In genomic region chr17:65597857-65598486, GRCm38 (mm10) we compare ENCODE assay signal across 30 mouse cellular contexts. TPM values are rescaled to one million over a fixed set of nuclear protein-coding genes. Genes with fewer than 3 reads are reported as not detected.
DNase-seq lines count a peak whose midpoint lies in the region; ATAC-seq and TF ChIP-seq lines count a peak whose summit lies in the region.
"Had no signal": no experiment of that assay in that cellular context is flagged by ENCODE, and none has a peak within 500 bp of the region (broad histone marks: within the 10 kb centered on the region; RNA-seq: fewer than 3 reads in every experiment).

No protein-coding gene starts in this region.

- H3K4me3 ChIP-seq in embryonic facial prominence, embryonic 11.5 days (ENCODE audit: low read depth, low read length) = no peak overlapping the region
- H3K4me3 ChIP-seq in embryonic facial prominence, embryonic 10.5 days = no peak overlapping the region
- no peak overlapping the region for H3K4me3 ChIP-seq in heart, embryonic 15.5 days
- no peak overlapping the region for H3K4me3 ChIP-seq in cortical plate, adult 2 months (ENCODE audit: insufficient read depth, low read length)
- no peak overlapping the region for H3K4me3 ChIP-seq in liver, embryonic 14.5 days (ENCODE audit: insufficient read depth in 1 of 2, low read depth in 2 of 2, low read length in 2 of 2)
- H3K4me3 ChIP-seq in midbrain, embryonic 15.5 days = no peak overlapping the region
- H3K4me3 ChIP-seq: forebrain, embryonic 10.5 days; hindbrain, embryonic 10.5 days; limb, embryonic 10.5 days had no signal

- no peaks in the 10 kb centered on the region for H3K4me1 ChIP-seq in embryonic facial prominence, embryonic 11.5 days (ENCODE audit: control insufficient read depth, insufficient read depth, low read length)
- H3K4me1 ChIP-seq in embryonic facial prominence, embryonic 10.5 days = 0 out of 2 replicates have a peak, but pooled peaks cover 2% of the 10 kb centered on the region
- H3K4me1 ChIP-seq in heart, embryonic 15.5 days (replicated peaks) = peaks cover 19% of the 10 kb centered on the region
- peaks cover 8% of the 10 kb centered on the region for H3K4me1 ChIP-seq in cortical plate, adult 2 months (ENCODE audit: control insufficient read depth, insufficient read depth, low read length)
- H3K4me1 ChIP-seq in liver, embryonic 14.5 days (replicated peaks; ENCODE audit: control insufficient read depth in 2 of 2, insufficient read depth in 2 of 2, low read length in 1 of 2) = peaks cover 10 to 15% of the 10 kb centered on the region in 2 experiments
- H3K4me1 ChIP-seq in midbrain, embryonic 15.5 days = peaks cover 16% of the 10 kb centered on the region
- H3K4me1 ChIP-seq: hindbrain, embryonic 10.5 days had no signal

- no peak for TF ChIP-seq EP300 in liver, embryonic 14.5 days (IDR thresholded peaks at IDR 0.05; ENCODE audit: low read depth)

- 84% methylated on average over 3 of the region's 3 CpGs for WGBS in embryonic facial prominence, embryonic 11.5 days
- 91% methylated on average over 3 of the region's 3 CpGs for WGBS in embryonic facial prominence, embryonic 10.5 days
- WGBS in heart, embryonic 15.5 days = 58% methylated on average over 3 of the region's 3 CpGs
- 61% methylated on average over 3 of the region's 3 CpGs for WGBS in liver, embryonic 14.5 days (ENCODE audit: insufficient replicate concordance)
- WGBS in midbrain, embryonic 15.5 days = 90% methylated on average over 3 of the region's 3 CpGs

- no peaks in the 10 kb centered on the region for H3K9me3 ChIP-seq in embryonic facial prominence, embryonic 11.5 days (replicated peaks; ENCODE audit: control insufficient read depth, low read length)
- no peaks in the 10 kb centered on the region for H3K9me3 ChIP-seq in embryonic facial prominence, embryonic 10.5 days
- H3K9me3 ChIP-seq in heart, embryonic 15.5 days (replicated peaks) = no peaks in the 10 kb centered on the region
- H3K9me3 ChIP-seq in liver, embryonic 14.5 days (ENCODE audit: control insufficient read depth, low read length) = no peaks in the 10 kb centered on the region
- no peaks in the 10 kb centered on the region for H3K9me3 ChIP-seq in midbrain, embryonic 15.5 days
- H3K9me3 ChIP-seq: forebrain, embryonic 10.5 days; hindbrain, embryonic 10.5 days; limb, embryonic 10.5 days had no signal

- intact Hi-C loops in heart, postnatal 25 days (cut with DNase I) = no loop called here

- no peaks in the 10 kb centered on the region for H3K27me3 ChIP-seq in embryonic facial prominence, embryonic 11.5 days (ENCODE audit: control insufficient read depth, insufficient read depth, low read length)
- H3K27me3 ChIP-seq in embryonic facial prominence, embryonic 10.5 days (replicated peaks; ENCODE audit: low read depth, poor library complexity, severe bottlenecking) = no peaks in the 10 kb centered on the region
- H3K27me3 ChIP-seq in heart, embryonic 15.5 days = no peaks in the 10 kb centered on the region
- no peaks in the 10 kb centered on the region for H3K27me3 ChIP-seq in liver, embryonic 14.5 days (ENCODE audit: control insufficient read depth, insufficient read depth, low read length)
- H3K27me3 ChIP-seq in midbrain, embryonic 15.5 days (replicated peaks) = no peaks in the 10 kb centered on the region

- TF ChIP-seq POLR2A in cortical plate, adult 2 months (IDR thresholded peaks at IDR 0.05; ENCODE audit: extremely low read depth, insufficient read depth, low read length) = no peak

- no peaks in the 10 kb centered on the region for H3K36me3 ChIP-seq in embryonic facial prominence, embryonic 11.5 days (replicated peaks; ENCODE audit: control insufficient read depth, insufficient read depth, low read depth, low read length)
- H3K36me3 ChIP-seq in embryonic facial prominence, embryonic 10.5 days (replicated peaks) = peaks cover 9% of the 10 kb centered on the region
- peaks cover under 1% of the 10 kb centered on the region; the same call in 1 of the 2 replicates for H3K36me3 ChIP-seq in heart, embryonic 15.5 days
- peaks cover under 1% of the 10 kb centered on the region for H3K36me3 ChIP-seq in liver, embryonic 14.5 days (replicated peaks; ENCODE audit: control insufficient read depth, insufficient read depth, low read depth)
- no peaks in the 10 kb centered on the region for H3K36me3 ChIP-seq in midbrain, embryonic 15.5 days (replicated peaks)

- no peak overlapping the region for H3K4me2 ChIP-seq in embryonic facial prominence, embryonic 11.5 days (ENCODE audit: low read depth, low read length)
- H3K4me2 ChIP-seq in heart, embryonic 15.5 days = 0 out of 2 replicates have a peak overlapping the region, but pooled peaks have one; percentile 10
- no peak overlapping the region for H3K4me2 ChIP-seq in liver, embryonic 14.5 days (ENCODE audit: low read depth)
- H3K4me2 ChIP-seq in midbrain, embryonic 15.5 days = no peak overlapping the region

- H3K27ac ChIP-seq in embryonic facial prominence, embryonic 11.5 days (replicated peaks; ENCODE audit: low read depth, low read length) = no peak overlapping the region
- no peak overlapping the region for H3K27ac ChIP-seq in embryonic facial prominence, embryonic 10.5 days (replicated peaks)
- H3K27ac ChIP-seq in heart, embryonic 15.5 days = peak overlapping the region; percentile 29; the same call in 1 of the 2 replicates
- H3K27ac ChIP-seq in cortical plate, adult 2 months (ENCODE audit: insufficient read depth, low read length) = 0 out of 2 replicates have a peak overlapping the region, but pooled peaks have one; percentile 1
- H3K27ac ChIP-seq in liver, embryonic 14.5 days = no peak overlapping the region
- no peak overlapping the region for H3K27ac ChIP-seq in midbrain, embryonic 15.5 days
- H3K27ac ChIP-seq: forebrain, embryonic 10.5 days; hindbrain, embryonic 10.5 days; limb, embryonic 10.5 days had no signal

- DNase-seq in embryonic facial prominence, embryonic 11.5 days (ENCODE audit: low spot score) = no peak
- no peak for DNase-seq in embryonic facial prominence, embryonic 10.5 days (ENCODE audit: low spot score)
- DNase-seq in heart, postnatal 25 days (ENCODE audit: low spot score) = no peak
- no peak for DNase-seq in liver, embryonic 14.5 days (ENCODE audit: low read depth in 3 of 3, low spot score in 3 of 3)
- DNase-seq in adrenal gland, postnatal 10 days = no peak
- DNase-seq: adrenal gland, postnatal 14 days; cerebellum, adult 8-10 months; cerebellum, postnatal 36 days; gastrocnemius, postnatal 25 days; heart, adult 18-20 months; kidney, adult 9 months; kidney, postnatal 14 days; lung, postnatal 4 days; midbrain, embryonic 14.5 days; thymus, adult 2 months; thymus, postnatal 4 days had no signal

- H3K9ac ChIP-seq in embryonic facial prominence, embryonic 11.5 days (replicated peaks; ENCODE audit: low read length) = no peak overlapping the region
- H3K9ac ChIP-seq in heart, embryonic 15.5 days = no peak overlapping the region
- H3K9ac ChIP-seq in liver, embryonic 14.5 days (replicated peaks) = no peak overlapping the region
- H3K9ac ChIP-seq in midbrain, embryonic 15.5 days = no peak overlapping the region

- ATAC-seq in embryonic facial prominence, embryonic 11.5 days (replicated peaks; ENCODE audit: insufficient number of reproducible peaks, low FRiP score, low TSS enrichment, low read depth) = 0 out of 2 replicates have a peak, but pooled peaks have one; percentile 18
- no peak for ATAC-seq in heart, embryonic 15.5 days (replicated peaks; ENCODE audit: insufficient number of reproducible peaks, insufficient read depth, low FRiP score, low read depth)
- peak; percentile 41; the same call in 1 of the 2 replicates for ATAC-seq in liver, embryonic 14.5 days (ENCODE audit: insufficient read depth)
- ATAC-seq in midbrain, embryonic 15.5 days (replicated peaks) = no peak
- ATAC-seq: forebrain, embryonic 16.5 days had no signal

- TF ChIP-seq CTCF in cortical plate, adult 2 months (IDR thresholded peaks at IDR 0.05; ENCODE audit: extremely low read depth, insufficient read depth, low read length) = no peak
- TF ChIP-seq CTCF in liver, embryonic 14.5 days (IDR thresholded peaks at IDR 0.05; ENCODE audit: low read depth) = no peak

RNA-seq across cellular contexts. Expression of gene Vapa, which starts 15.4 kb away (rescaled TPM):
- polyA plus RNA-seq in embryonic facial prominence, embryonic 11.5 days (2014; fragmentation: Nextera tagmentation; extraction: Ambion mirVana) = 236 and 260 TPM in 2 replicates
- 169 and 171 TPM in 2 replicates for polyA plus RNA-seq in embryonic facial prominence, embryonic 10.5 days (2016; fragmentation: Nextera tagmentation; extraction: Ambion mirVana)
- 154 and 159 TPM in 2 replicates for polyA plus RNA-seq in heart, embryonic 15.5 days (2015; fragmentation: Nextera tagmentation; extraction: Ambion mirVana)
- total RNA-seq in heart, postnatal 25 days (2021) = 10 to 100 TPM; 86.2 to 88.8 TPM
- 84.1 and 87.5 TPM in 2 replicates for polyA plus RNA-seq in cortical plate, adult 2 months (2012; rRNA removed)
- 9.0 and 17.1 TPM in 2 replicates for polyA plus RNA-seq in liver, embryonic 14.5 days (2012; rRNA removed)
- 60.6 and 62.9 TPM in 2 replicates for polyA plus RNA-seq in liver, embryonic 14.5 days (2014; fragmentation: Nextera tagmentation; extraction: Ambion mirVana)
- total RNA-seq in adrenal gland, postnatal 10 days (2021) = 100 to 1,000 TPM; 108 to 115 TPM
- 257 and 259 TPM in 2 replicates for polyA plus RNA-seq in midbrain, embryonic 15.5 days (2015; fragmentation: Nextera tagmentation; extraction: Ambion mirVana)

RNA-seq across cellular contexts. Expression of gene Txndc2, which starts 44.0 kb away (rescaled TPM):
- polyA plus RNA-seq in embryonic facial prominence, embryonic 11.5 days (2014; fragmentation: Nextera tagmentation; extraction: Ambion mirVana) = 0.18 and 0.38 TPM in 2 replicates
- 0.07 TPM in 1 of 2 replicates, not detected in the other for polyA plus RNA-seq in embryonic facial prominence, embryonic 10.5 days (2016; fragmentation: Nextera tagmentation; extraction: Ambion mirVana)
- 0.10 TPM in 1 of 2 replicates, not detected in the other for polyA plus RNA-seq in heart, embryonic 15.5 days (2015; fragmentation: Nextera tagmentation; extraction: Ambion mirVana)
- not detected for total RNA-seq in heart, postnatal 25 days (2021)
- 0.15 TPM in 1 of 2 replicates, not detected in the other for polyA plus RNA-seq in cortical plate, adult 2 months (2012; rRNA removed)
- polyA plus RNA-seq in liver, embryonic 14.5 days (2012; rRNA removed) = not detected in 2 replicates
- polyA plus RNA-seq in liver, embryonic 14.5 days (2014; fragmentation: Nextera tagmentation; extraction: Ambion mirVana) = not detected in 2 replicates
- total RNA-seq in adrenal gland, postnatal 10 days (2021) = 10 to 100 TPM in 1 of 2 experiments, 1 to 10 TPM in 1; 7.6 to 13.2 TPM
- 0.09 TPM in 1 of 2 replicates, not detected in the other for polyA plus RNA-seq in midbrain, embryonic 15.5 days (2015; fragmentation: Nextera tagmentation; extraction: Ambion mirVana)
- total RNA-seq: gastrocnemius, postnatal 25 days; heart, adult 18-20 months; layer of hippocampus, adult 18-20 months; liver, adult 2 months; megakaryocyte-erythroid progenitor cell, adult 5-6 weeks had no signal
- polyA plus RNA-seq: forebrain, embryonic 10.5 days; limb, embryonic 10.5 days; liver, adult 2 months; lung, embryonic 16.5 days; small intestine, adult 2 months; stomach, embryonic 16.5 days; thymus, adult 2 months had no signal

RNA-seq across cellular contexts. Expression of gene Tmem232, which starts 57.4 kb away (rescaled TPM):
- polyA plus RNA-seq in embryonic facial prominence, embryonic 11.5 days (2014; fragmentation: Nextera tagmentation; extraction: Ambion mirVana) = 0.13 TPM in 1 of 2 replicates, not detected in the other
- polyA plus RNA-seq in embryonic facial prominence, embryonic 10.5 days (2016; fragmentation: Nextera tagmentation; extraction: Ambion mirVana) = not detected in 2 replicates
- polyA plus RNA-seq in heart, embryonic 15.5 days (2015; fragmentation: Nextera tagmentation; extraction: Ambion mirVana) = not detected in 2 replicates
- not detected for total RNA-seq in heart, postnatal 25 days (2021)
- 2.2 and 2.5 TPM in 2 replicates for polyA plus RNA-seq in cortical plate, adult 2 months (2012; rRNA removed)
- not detected in 2 replicates for polyA plus RNA-seq in liver, embryonic 14.5 days (2012; rRNA removed)
- not detected in 2 replicates for polyA plus RNA-seq in liver, embryonic 14.5 days (2014; fragmentation: Nextera tagmentation; extraction: Ambion mirVana)
- total RNA-seq in adrenal gland, postnatal 10 days (2021) = under 1 TPM in 1 of 2 experiments, not detected in 1; 0.15 TPM
- polyA plus RNA-seq in midbrain, embryonic 15.5 days (2015; fragmentation: Nextera tagmentation; extraction: Ambion mirVana) = 0.48 and 0.59 TPM in 2 replicates
- total RNA-seq: adrenal gland, postnatal 14 days; liver, adult 2 months; megakaryocyte-erythroid progenitor cell, adult 5-6 weeks; neutrophil, adult 5-6 weeks had no signal
- polyA plus RNA-seq: forebrain, embryonic 10.5 days; liver, adult 2 months; midbrain, embryonic 14.5 days; small intestine, adult 2 months; stomach, embryonic 16.5 days; thymus, adult 2 months had no signal

Comparison
In these comparisons a context has a peak if more than half of its experiments do, and no peak if none do; other contexts are left out.
1. ATAC-seq: peak in embryonic facial prominence, embryonic 11.5 days (single experiment) and liver, embryonic 14.5 days (single experiment); none in heart, embryonic 15.5 days (single experiment) and midbrain, embryonic 15.5 days (single experiment).
2. H3K27ac ChIP-seq: peak in heart, embryonic 15.5 days (single experiment) and cortical plate, adult 2 months (single experiment); none in embryonic facial prominence, embryonic 11.5 days (single experiment), embryonic facial prominence, embryonic 10.5 days (single experiment), liver, embryonic 14.5 days (single experiment) and midbrain, embryonic 15.5 days (single experiment).